Mouse (Mus musculus) liver (tissue): ENCODE data around the gene Il1r1.

Experiments used
- DNase-seq: peaks from one replicate; pipeline ENCODE4 v3.0.0-alpha.2; 2020; ENCODE audit warnings: mixed read lengths

Il1r1 gene

DNA sequence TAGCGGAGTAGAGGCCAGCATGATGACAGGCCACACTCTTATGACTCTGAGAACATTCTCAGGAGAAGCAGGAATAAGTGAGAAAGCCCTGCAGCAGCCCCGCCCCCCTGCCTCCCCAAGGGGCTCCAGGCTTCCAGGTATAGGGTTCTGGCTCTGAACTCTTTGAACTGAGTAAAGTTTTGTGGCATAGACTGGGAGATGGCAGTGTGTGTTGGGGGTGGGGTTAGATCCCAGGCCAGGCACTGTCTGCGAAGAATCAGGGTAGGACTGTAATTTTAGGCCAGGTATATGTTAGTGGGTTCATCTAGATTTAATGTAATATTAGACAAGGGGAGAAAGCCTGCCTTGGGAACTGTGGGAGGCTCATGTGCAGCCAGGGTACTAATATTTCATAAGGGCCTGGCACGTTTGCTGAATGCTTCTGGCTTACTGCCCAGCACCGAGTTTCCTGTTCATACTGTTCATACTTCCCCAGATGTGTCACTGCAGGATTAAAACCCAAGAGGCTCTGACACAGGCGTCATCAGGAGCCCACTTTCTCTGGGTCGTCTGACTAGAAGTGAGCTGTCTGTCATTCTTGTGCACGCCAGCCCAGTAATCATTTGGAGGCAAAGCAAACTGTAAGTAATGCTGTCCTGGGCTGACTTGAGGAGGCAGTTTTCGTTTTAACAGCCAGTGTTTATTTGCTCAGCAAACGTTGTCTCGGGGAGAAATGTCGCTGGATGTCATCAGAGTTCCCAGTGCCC, at the start of gene Il1r1:
Il1r1 (plus strand) TSS at position 542 of the 746 bp plus-strand sequence.
- peak; percentile 23 for DNase-seq

DNA sequence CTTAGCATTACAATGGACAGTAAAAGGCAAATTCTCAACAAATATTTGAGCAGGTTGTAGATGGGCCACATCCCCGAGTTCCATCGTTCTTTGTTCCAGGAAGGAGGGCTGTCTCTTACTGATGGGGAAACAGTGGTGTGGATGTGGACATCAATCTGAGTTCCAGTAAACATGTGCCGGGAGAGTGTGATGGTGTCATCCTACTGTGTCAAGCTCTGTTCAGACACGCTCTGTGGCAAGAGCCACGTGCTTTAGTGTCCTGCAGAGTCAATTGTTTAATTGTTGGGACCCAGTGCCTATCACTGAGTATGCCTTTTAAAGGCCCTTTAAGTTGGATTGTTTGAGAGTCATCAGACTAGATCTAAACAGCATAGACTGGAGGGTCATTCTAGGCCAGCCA, 49.8 kb upstream of the Il1r1 start:
- no peak for DNase-seq

DNA sequence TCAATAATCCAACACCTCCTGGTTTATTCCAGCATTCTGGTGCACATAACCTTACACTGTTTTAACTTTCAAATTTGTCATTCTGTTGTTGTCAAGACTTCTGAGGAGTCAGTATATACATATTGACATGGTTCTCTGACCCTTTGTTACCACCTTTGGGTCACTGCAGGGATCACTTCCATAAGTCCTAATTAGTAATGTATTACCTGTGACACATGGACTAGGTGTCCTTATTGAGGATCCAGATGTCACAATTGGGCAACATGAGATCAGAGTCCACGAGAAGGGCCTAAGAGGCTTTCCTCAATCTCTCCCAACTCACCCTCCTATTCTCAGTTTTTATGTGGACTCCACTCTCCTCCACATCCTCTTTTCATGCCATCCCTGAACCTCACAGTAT, 49.1 kb upstream of the Il1r1 start:
- DNase-seq, result no peak

DNA sequence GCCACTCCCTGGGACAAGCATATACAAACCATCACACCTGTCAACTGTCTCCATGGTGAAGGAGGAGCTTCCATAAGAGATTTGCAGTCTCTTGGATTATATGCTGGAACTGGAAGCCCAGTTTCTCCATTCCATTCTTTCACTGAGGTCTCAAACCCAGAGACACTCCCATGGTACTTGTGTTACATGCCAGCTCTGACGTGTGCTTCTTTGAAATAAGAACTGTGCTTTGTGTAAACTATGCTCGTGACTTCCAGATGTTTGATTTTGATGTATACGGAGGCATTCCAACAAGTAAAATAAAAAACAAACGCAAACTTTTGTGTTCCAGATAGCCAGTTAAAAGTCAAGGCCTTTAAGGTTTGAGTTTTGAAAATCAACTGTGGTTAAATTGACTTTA, 45.8 kb upstream of the Il1r1 start:
- DNase-seq, result no peak

DNA sequence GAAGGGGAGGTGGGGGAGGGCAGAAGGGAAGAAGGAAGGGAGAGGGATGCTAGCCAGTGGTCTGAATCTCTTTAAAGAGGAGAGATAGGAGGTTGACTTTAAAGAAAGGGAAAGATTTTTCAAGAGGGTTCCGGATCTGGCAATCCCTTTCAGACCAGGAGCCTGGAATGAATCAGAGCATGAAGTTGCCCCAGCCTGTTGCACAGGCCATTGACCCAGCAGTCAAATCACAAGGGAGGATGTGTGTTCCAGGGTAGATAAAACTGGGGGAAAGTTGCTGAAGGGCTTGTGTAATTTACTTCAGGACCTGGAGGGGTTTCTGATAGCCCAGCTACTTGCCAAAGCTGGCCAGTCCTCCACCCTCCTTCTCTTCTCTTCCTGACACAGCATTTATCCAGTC, 45.4 kb upstream of the Il1r1 start:
- DNase-seq, result no peak

DNA sequence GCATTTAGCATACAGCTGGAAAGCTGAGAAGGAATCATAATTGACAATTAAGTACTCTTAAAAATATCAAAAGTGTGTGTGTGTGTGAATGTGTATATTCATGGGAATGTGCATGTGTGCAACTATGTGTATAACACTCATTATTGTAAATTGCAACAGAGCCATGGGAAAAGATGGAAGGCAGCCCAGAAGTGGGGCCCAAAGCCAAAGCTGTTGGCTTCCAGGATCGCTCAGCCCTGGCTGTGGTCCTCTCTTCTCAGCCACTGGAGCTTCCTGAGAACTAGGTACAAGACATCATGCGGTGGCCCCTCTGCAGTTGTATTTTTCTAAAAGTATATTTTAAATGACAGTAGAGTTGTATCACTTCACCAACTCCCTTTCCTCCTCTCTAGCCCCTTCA, 44.0 kb upstream of the Il1r1 start:
- DNase-seq, result no peak

DNA sequence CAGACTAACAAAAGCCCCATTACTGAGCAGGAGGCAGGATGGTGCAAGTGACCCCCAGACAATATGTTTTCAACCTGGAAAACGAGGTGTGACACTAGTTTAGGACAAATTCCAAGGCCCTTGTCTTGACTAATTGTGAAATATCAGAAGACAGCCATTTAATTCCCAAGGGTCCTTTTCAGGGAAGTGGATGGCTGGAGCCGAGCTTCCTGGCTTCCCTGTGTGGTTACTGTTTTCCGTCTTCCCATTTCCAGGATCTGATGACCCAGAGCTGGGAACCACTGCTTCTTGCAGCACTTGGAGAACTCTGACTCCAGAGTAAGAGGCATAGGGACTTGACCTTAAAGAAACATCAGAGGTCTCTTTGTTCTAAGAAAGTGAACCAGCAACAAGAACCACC, 43.2 kb upstream of the Il1r1 start:
- no peak for DNase-seq

DNA sequence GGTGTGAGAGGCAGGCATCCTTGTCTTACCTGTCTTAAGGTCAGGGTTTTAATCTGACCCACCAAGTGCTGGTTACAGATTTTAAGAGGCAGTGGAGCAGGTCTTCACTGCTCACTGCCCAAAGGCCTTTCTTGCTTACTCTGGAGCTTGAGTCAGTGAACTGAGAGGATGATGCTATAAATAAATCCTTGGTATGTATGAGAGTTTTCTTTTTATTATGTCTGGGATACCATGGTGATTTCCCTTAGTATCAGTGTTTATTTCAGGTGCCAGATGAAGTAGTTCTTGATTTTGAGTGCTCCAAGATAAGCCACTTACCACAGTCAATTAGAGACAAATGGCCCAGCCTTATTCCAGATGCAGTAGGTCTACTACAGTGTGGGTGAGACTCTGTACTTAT, 41.5 kb upstream of the Il1r1 start:
- no peak for DNase-seq

DNA sequence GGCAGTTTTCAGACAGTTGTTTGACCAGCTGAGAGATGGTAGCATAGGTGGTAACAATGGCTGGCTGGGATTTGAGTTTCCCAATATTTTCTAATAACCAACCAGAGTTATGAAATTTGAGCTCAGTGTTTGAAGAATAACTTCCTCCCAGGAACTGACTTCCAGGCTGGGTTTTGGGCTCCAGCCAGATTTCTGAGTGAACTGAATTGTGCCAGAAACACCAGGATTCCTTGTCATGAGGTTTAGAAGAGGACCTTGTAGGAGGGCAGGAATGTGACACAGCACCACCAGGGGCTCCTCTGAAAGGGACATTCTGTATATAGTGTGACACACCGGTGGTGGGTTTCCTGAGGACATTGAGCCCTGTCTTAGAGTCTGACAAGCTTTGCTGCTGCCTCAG, 36.9 kb upstream of the Il1r1 start:
- no peak for DNase-seq

DNA sequence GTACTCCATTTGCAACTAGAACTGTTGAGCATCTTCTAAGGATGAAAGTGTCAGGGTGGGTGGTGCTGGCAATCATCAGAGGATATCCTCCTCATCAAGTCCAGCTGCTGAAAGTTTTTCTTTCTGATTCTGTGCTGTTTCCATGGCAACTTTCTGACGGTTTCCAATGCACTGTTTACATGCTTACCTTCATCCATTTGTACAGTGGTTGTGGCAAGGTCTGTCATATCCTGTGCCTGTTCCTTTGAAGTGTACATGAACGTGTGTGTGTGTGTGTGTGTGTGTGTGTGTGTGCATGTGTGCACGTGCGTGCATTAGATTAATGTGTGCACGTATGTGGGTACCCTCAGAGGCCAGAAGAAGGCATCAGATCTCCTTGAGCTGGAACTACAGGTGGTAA, 34.9 kb upstream of the Il1r1 start:
- DNase-seq, result no peak

DNA sequence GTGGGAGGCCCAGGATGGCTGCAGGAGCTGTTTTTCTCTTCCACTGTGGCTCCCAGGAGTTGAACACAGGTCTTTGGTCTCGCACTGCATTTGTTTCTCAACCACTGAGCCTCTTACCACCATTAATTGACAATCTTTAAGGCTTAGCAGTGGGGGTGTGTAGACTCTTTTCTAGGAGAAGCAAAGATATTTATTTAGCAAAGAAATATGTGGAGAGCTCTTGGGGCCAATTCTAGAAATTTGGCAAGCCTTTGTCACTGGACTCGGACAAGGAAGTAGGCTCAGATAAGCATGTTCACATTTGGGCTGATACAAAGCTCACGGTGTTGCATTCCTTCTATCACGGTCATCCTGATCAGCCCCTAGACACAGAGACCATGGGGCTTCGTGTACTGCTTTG, 34.0 kb upstream of the Il1r1 start:
- no peak for DNase-seq

DNA sequence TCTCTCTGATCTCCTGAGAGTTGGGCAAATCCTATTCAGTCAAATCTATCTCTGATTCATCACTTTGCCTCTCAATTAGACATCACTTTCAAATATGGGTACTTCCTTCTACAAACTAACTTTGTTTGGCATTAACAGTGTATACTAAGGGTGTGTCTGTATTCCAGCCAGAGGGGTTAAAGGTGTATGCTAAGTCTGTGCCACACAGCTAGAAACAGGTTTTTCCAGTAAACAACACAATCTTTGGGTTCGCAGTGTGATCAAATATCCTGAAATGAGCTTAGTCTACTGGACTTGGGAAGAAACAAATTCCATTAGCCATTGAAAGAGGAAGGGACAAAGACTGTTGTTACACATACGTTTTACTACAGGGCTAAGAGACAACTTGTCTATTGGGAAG, 30.6 kb upstream of the Il1r1 start:
- DNase-seq, result no peak

DNA sequence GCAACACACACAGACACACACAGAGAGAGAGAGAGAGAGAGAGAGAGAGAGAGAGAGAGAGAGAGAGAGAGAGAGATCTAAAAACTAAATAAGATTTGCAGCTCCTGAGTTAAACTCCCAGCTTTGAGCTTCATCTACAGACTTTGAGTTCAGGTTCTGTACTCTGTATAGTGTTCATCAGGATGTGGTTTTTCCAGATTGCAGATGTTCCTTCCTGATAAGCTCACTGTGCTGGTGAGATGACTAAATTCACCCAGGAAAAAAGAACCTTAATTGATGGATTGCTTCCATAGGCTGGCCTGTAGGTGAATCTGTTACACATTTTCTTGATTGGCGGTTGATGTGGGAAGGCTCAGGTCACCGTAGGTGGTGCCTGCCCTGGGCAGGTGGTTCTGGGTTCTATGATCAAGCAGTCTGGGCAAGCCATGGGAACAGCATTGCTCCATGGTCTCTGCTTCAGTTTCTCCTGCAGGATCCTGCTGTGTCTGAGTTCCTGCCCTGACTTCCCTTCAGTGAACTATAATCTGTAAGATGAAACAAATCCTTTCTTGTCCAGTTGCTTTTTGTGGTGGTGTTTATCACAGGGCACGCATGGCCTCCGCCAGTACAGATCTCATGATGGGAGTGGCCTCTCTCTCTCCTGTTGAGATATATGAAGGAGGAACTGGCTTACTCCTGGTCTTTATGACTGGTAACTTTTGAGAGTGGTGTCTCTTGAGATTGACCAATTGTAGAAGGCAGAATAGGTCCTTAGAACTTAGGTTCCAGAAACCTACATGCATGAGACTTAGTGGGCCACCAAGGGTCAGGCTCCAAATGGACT, 11.3 kb upstream of the Il1r1 start:
- DNase-seq, result no peak

DNA sequence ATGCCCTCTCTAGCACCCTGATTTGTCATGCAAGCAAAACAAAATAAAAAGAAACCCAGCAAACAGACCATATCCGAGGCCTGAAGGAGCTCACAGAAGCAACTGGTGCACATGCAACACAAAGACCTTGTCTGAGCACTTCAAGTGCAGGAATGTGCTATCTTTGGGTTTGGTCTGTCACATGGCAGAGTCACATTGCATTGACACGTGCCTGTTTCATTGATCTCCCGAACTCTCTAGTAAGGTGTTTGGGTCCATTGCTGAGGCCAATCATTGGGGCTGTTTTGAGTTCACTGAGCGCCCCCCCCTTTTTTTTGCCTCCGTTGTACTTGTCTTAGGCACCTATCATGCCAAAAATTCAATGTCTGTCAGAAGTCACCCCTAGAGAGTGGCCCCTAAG, 7.4 kb upstream of the Il1r1 start:
- no peak for DNase-seq

DNA sequence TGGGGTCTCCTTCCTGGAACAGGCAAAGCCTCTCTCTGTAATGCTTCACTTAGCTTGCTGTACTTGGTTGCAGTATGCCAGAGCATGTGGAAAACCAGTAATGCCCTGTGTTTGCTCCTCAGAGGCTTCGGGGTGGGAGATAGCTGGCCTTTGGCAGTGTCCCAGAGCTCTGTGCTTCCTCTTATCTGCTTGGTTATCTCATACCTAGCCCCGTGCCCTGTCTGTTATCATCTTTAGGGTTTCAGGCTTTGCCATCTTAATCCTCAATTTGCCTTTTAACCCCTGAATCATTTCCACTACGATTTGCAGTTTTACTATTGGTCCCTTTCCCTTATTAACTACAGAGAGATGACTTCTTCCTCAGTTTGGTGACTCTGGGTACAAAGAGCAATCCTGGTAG, 6.3 kb upstream of the Il1r1 start:
- DNase-seq, result no peak

DNA sequence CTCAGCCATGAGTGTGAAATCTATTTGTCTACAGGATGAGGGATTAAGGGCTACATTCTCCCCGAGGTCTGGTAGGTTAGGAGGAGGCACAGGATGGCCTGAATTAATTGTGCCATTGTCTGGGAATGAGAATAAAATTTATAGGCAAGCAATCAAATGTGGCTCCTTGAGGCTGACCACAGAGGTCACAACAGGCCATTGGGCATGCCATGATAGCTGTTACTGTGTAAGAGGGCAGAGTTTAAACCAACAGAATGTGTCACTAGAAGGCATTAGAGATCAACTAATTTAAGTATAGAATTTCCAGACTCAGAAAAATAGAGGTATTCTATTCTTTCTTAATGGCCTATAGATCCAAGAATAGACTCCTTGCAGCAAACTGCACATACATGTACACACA, 4.3 kb upstream of the Il1r1 start:
- DNase-seq, result no peak

DNA sequence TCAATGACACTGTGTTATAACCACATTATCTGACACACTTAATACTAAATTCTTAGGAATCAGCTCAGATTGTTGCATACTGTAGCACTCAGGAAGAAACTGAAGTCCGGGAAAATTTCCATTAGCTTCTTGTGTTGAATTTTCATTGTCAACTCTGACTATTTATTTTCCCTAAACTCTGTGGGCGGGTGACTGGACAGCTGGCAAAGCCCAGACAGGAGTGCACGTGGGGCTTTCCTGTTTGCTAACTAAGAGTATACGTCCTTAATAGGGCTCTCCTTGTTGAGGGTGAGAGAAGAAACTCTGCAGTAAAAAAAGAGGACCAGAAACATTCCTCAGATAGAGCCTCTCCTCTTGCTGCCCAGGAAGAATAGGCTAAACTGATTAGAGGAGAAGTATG, 3.0 kb upstream of the Il1r1 start:
- DNase-seq, result no peak

DNA sequence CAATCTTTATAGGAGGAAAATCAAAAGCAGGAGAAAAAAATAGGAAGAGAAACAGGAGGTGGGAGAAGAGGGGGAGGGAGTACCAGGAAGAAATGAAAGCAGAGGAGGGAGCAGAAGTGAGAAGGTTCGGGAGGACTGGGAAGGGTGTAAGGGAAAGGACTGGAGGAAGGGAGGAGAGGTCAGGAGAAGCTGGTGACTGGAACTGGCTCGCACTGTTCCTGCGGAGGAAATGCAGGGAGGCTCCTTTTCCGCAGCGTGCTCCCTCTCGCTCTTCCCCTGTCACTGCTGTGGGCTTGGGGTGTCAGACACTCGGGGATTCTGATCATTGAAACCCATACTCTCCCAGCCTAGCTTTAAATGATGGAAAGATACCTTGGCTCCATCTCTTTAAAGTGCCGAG, 2.2 kb upstream of the Il1r1 start:
- no peak for DNase-seq

DNA sequence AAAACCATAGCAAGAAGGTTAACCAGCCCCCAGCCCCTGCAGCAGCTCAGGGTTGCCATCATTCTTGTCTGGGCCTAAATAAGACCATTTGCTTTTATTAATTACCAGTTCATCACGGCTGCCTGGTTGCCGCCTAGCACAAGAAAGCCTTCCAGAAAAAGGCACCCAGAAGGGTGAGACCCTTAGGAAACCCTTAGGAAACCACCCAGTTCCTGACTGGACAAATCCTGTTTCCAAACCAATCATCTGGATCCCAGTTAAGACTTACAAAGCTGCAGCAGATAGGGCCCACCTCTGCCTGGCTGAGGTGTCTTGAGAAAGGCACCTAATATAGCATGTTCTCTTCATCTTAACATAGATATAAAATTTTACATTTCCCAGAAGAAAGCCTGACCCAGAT, 1.3 kb upstream of the Il1r1 start:
- DNase-seq, result no peak

DNA sequence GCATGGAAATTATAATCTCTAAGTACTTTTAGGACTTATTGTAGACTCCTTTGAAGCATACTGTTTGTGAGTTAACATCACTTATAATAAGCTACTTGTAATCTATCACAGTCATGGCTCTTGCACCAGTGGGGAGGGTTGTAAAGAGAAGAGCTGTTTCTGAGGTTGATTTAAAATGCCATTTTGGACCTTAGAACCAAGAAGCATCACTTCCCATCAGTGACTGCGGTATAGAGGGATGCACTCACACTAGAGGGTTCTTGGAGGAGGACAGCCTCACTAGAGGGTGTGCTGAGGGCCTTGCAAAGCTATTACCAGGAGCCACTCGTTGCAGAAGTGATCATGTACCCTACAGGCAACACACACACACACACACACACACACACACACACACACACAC, 700 bp downstream of the Il1r1 start:
- DNase-seq, result no peak

DNA sequence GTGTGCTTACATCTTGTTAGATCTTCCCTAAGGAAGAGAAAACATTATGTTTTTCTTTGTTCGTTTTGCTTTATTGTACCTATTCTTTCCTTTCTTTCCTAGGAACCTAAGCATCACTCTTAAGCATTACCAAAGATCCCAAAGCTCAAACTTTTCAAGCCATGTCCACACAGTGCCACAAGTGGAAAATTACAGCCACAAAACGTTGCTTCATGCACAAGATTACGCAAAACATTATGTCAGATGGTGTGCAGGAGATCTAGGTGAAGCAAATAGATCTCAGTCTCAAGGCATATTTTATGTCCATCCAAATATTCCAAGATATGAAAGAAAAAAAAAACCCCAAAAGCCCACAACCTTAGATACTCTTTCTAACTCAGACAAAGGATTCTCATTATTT, 4.2 kb downstream of the Il1r1 start:
- DNase-seq, result no peak

DNA sequence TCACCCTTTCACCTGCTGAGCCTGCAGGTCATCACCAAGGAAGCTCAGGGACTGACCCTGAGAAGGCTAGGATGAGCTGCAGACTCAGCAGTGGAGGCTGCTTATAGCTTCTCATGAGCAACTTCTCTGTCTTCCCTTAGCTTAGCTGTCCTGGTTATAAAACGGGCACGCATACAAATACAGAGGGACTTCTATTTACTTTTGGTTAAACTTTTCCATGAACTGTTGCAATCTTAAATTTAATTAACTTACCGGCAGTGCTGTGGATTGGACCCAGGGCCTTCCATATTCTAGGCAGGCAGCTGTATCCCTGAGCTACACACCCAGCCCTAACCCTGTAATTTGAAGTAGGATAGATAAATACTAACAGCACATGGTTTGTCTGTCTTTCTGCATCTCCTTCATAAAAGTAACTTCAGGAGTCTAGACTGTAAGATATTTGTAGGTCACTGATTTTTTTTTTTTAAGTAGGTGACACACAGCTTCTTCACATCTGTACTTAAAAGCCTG, 4.9 kb downstream of the Il1r1 start:
- no peak for DNase-seq

DNA sequence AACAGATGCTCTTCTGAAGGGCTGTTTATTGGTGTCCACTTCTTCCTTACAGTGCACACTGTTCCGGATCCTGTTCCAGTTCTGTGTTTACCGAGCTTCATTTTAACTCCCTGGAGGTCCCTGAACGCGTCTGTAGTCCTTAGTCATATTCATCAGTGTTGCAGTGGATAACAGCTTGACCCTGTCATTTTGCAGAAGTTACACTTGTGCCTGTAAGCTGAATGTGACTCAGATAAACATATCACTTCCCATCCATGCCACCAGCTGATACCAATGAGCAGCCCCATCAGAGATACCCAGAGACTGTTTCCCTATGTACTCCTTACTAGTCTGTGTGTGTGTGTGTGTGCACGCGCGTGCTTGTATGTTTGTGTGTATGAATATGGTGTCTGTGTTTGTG, 5.5 kb downstream of the Il1r1 start:
- DNase-seq, result peak; percentile 60

DNA sequence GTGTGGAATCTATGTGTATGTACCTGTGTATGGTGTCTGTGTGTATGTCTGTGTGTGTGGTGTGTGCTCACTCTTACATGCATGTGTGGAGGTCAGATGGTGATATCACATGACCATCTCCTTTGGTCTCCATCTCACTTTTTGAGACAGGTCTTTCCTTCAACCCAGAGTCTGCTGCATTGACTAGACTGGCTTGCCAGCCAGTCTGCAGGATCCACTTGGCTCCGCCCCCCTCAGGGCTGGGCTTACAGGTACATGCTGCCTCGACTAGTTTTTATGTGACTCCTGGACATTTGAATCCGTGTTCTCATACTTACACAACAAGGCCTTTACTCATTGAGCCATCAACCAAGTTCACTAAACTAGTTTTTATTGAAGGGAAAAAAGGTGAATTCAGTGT, 6.2 kb downstream of the Il1r1 start:
- DNase-seq, result peak; percentile 80
